Mouse (Mus musculus) cerebellum, adult 2 months (tissue): ENCODE measurements at regions not wholly inside any gene's neighbourhood (a gene's known extent, or its start where the extent isn't known, plus 50 kb on each side); places are given as distances from the start of the nearest gene placed in this dataset.

Experiments used
- DNase-seq, 2 experiments: peaks; one replicate each; pipeline ENCODE4 v3.0.0; 2021
- H3K27ac ChIP-seq: fragments of 200-500 bp; 2 replicates; pipeline ENCODE4 v1.5.1; 2012; ENCODE audit warnings: low read length, control low read depth, inconsistent platforms; ENCODE audit not compliant: insufficient read depth
- H3K27me3 ChIP-seq: fragments of 200-500 bp; 2 replicates; pipeline ENCODE4 v1.6.1; 2012; ENCODE audit warnings: inconsistent platforms, mild to moderate bottlenecking, low read length, moderate library complexity; ENCODE audit not compliant: control insufficient read depth, insufficient read depth
- H3K4me1 ChIP-seq: fragments of 200-500 bp; 2 replicates; pipeline ENCODE4 v1.6.1; 2011; ENCODE audit warnings: low read length; ENCODE audit not compliant: control insufficient read depth, insufficient read depth
- H3K4me3 ChIP-seq: fragments of 200-500 bp; replicated peaks from 2 replicates; pipeline ENCODE3; 2011; ENCODE audit warnings: mild to moderate bottlenecking, low read depth, low read length, control low read depth; ENCODE audit not compliant: insufficient read depth
- CTCF ChIP-seq: fragments of 200-500 bp; IDR thresholded peaks from 2 replicates; pipeline ENCODE4 v1.5.1; 2011; ENCODE audit warnings: low read depth, mild to moderate bottlenecking, control low read depth, low read length, moderate library complexity, borderline replicate concordance; ENCODE audit not compliant: insufficient read depth
- POLR2A ChIP-seq: fragments of 200-500 bp; IDR thresholded peaks from 2 replicates; pipeline ENCODE4 v1.6.1; 2011; ENCODE audit warnings: low read length, control low read depth, borderline replicate concordance; ENCODE audit not compliant: insufficient read depth
- WGBS: fragments of 180-500 bp; shearing (Covaris S2); methylation state at CpG from one replicate; pipeline ENCODE4 v1.1.7; 2018; 5-methylcytosine and 5-hydroxymethylcytosine counted together

DNA sequence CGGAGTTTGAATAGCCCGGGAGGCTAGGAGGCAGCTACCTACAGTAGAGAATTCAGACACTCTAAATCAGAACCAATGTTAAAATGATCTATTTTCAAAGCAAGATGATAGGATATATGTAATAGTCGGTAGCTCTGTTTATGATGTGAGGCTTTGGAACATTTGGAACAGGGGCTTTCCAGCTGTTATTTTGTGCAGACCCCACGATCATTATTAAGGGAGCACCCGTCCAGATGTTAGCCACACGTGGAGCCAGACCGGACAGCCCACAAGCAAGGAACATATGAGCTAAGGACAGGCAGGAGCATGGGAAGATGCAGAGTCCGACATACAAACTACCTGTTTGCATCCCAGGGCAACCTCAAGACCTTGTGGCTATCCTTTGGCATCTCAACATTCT is 74.3 kb upstream of the Cpm start:
- Histone ChIP-seq H3K27me3 (no peaks in the 10 kb centered on the region), H3K4me1 (no peaks in the 10 kb centered on the region), H3K4me3 (no peak overlapping the region), H3K27ac (no peak overlapping the region)
- no peak for DNase-seq
- 92% methylated on average over 8 of the region's 8 CpGs for WGBS
- TF ChIP-seq POLR2A = no peak

DNA sequence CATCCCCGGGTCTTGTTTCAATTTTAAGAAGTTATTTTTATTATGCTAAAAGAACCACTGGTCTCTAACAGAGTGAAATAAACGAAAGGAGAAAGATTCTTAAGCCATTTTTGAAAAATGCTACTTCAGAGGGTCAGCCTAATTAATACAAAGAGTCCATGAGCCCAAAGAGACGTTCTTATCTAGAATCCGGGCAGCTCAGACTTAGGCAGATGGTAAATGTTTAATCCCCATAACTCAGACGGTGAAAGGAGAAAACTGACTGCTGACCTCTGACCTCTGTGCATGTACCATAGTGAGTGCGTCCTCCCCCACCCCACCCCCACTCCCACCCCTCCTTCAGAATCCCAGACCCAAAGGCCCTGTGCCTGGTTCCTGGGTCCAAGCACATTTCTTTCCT is 74.8 kb upstream of the Cpm start:
- Histone ChIP-seq H3K27ac (no peak overlapping the region), H3K4me3 (no peak overlapping the region), H3K27me3 (no peaks in the 10 kb centered on the region), H3K4me1 (no peaks in the 10 kb centered on the region)
- TF ChIP-seq POLR2A (no peak), CTCF (no peak)
- no peak for DNase-seq
- 67% methylated on average over 6 of the region's 6 CpGs for WGBS

DNA sequence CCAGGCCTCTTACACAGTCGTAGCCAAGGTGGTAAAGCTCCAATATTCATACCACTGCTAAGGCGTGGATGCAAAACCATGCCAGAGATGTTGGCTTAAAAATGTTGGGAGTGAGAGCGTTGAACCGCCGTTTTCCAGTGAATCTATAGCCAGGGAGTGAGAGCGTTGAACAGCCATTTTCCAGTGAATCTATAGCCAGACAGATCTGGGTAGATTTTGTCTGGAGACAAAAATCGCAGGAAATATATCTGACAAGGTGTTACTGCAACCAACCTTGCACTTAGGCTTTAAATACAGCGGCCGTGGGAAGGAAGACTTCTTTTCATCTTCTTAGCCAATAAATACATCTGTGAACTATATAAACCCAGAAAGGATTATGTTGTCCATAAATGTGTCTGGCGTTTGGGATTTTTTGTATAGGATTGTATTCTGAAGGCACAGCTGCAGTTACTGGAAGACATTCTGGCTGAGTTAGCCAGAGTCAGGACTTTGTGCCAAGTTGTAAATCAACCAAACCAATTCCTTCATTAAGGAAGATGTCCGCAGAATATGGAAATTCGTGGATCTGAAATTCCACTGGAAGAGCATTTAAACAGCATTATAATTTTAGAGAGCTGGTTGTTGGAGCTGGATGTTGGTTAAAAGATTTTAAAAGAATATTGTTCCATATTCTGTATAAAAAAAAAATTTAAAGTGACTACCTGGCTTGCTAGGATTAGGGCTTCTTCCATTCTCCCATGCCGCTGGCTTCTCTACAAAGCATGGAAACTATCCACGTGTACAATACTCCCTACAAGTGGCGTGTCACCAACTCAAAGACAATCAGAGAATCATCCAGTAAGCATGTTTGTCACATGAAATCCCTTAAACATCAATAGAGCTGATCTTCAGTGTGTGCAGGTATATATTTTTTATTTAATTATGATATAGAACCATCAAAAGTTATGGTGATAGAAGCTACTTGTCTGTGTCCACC is 75.8 kb upstream of the Cpm start:
- Histone ChIP-seq H3K27me3 (no peaks in the 10 kb centered on the region), H3K4me1 (no peaks in the 10 kb centered on the region), H3K4me3 (no peak overlapping the region), H3K27ac (no peak overlapping the region)
- WGBS = 75% methylated on average over 15 of the region's 15 CpGs
- TF ChIP-seq CTCF = no peak
- no peak for TF ChIP-seq POLR2A
- no peak for DNase-seq

DNA sequence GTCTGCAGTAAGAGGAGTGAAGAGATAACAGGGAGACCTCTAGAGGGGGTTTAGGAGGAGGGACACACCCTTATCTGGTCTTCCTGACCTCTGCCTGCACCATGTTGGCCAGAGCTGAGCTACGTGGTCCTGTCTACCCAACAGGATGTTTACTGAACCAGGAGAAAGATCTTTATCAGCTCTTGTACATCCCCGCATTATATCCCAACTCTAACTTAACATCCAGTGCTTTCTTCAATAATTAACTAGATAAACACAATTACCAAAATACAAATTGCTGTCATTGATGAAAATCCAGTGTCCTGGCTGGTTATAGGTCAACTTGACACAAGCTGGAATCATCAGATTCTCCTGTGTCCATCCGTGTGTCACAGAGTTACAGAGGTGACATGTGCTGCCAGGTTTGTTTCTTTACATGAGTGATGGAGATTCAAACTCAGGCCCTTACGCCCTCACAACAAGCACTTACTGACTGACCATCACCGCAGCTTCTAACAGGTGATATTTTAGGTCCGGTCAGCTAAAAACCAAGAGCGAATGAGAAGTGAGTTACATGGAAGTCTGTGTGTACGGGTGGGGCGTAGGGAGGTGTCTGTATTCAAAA is 77.1 kb upstream of the Cpm start:
- TF ChIP-seq POLR2A (no peak), CTCF (no peak)
- WGBS = 94% methylated on average over 9 of the region's 9 CpGs

DNA sequence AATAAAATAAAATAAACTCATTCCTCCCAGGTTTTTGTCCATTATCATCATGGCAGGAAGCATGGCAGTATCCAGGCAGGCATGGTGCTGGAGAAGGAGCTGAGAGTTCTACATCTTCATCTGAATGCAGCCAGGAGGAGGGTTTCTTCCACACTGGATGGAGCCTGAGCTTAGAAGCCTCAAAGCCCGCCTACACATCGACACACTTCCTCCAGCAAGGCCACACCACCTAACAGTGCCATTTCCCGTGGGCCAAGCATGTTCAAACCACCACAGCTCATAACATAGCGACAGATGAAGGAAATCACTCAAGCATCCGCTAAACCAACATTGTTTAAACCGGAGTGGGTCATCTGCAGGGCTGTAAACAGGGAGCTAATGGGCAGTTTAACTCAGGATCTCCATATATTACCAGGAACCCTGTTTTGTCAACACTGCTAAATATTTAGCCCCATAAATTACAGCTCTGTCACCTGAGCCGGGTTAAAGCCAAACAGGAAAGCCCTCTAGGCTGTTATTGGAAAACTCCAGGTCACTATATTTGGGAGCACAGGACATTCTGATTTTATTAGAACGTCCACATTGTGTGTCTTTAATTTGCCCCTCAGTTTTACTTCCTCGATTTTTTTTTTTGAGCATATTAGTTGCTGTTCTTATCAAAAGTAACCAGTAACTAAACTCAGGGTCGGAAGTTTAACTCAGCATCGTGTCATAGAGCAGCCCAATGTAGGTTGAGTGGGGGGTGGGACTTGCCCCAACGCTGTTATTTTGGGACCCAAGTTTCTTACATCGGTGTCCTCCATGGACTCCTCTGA is 77.9 kb upstream of the Cpm start:
- H3K4me3 ChIP-seq = no peak overlapping the region
- WGBS = 92% methylated on average over 13 of the region's 13 CpGs

More for the DNA sequence above, 77.1 kb upstream of the Cpm start:
- no peak overlapping the region for H3K27ac ChIP-seq
- no peak overlapping the region for H3K4me3 ChIP-seq
- H3K27me3 ChIP-seq = no peaks in the 10 kb centered on the region
- no peaks in the 10 kb centered on the region for H3K4me1 ChIP-seq
- no peak for DNase-seq

DNA sequence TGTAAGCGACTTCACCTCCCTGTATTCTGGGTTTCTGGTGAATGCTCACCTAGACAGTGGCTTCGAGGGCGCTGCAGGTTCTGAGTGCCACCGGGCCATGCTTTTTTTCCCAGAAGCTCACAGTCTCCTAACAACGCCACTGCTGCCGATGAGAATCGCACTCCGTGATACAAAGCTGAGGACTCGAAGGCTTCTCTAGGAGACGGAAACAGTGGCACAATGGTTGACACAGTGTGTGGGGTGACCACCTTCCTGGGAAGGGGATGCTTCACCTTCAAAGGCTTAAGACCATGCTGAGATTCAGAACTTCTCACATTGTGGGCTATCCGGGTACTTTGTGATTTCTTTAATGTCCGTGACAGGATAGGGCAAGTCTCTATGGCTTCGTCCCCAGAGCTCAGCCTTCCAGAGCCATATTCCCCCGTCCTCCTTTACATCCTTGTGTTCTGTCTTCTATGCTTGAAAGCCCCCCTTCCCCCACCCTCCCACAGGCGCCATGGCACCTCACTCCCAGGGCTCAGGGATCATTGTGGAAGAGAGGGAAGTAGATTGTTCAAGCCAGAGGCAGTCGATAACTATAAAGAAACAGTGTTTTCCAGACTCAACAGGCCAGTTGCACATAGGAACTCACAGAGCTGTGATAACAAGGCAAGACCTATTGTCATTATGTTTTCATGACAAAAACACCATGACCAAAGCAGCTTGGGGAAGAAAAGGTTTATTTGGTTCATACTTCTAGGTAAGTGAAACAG is 79.3 kb upstream of the Cpm start:
- WGBS = 73% methylated on average over 16 of the region's 16 CpGs
- no peak for DNase-seq
- H3K4me1 ChIP-seq = no peaks in the 10 kb centered on the region

More for the DNA sequence above, 77.9 kb upstream of the Cpm start:
- TF ChIP-seq CTCF (no peak), POLR2A (no peak)
- Histone ChIP-seq H3K27me3 (no peaks in the 10 kb centered on the region), H3K27ac (no peak overlapping the region), H3K4me1 (no peaks in the 10 kb centered on the region)
- no peak for DNase-seq

DNA sequence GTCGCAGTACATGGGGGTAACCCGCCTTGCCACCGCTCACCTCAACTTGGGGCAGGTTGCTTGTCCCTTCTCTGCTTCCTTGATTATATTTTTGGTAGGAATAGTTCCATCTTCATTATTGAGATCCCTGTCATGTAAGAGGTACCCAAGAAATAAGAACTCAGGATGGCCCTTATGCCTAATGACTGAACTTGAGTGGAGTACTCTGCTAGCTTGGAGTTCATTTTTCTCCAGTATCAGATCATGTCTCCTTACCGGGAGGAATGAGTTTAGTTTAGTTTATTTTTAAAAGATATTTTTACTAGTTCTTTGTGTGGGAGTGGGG is 79.8 kb upstream of the Cpm start:
- TF ChIP-seq POLR2A = no peak
- WGBS = 98% methylated on average over 4 of the region's 4 CpGs
- H3K4me1 ChIP-seq = no peaks in the 10 kb centered on the region
- H3K27ac ChIP-seq = no peak overlapping the region
- no peak for DNase-seq
- no peak overlapping the region for H3K4me3 ChIP-seq
- H3K27me3 ChIP-seq = no peaks in the 10 kb centered on the region

More for the DNA sequence above, 79.3 kb upstream of the Cpm start:
- Histone ChIP-seq H3K27ac (no peak overlapping the region), H3K4me3 (no peak overlapping the region), H3K27me3 (no peaks in the 10 kb centered on the region)
- no peak for TF ChIP-seq CTCF
- no peak for TF ChIP-seq POLR2A
